Mouse (Mus musculus) lung, postnatal 0 days (tissue): Measurements from ENCODE around the gene Atp5d. TPM values are rescaled to one million over a fixed set of nuclear protein-coding genes. Genes with fewer than 3 reads are reported as not detected.

Source experiments
- ATAC-seq: fragments of 200-750 bp; cut with Nextera tagmentation; 2 replicates; pipeline ENCODE4 v1.8.0; 2017; ENCODE audit warnings: moderate library complexity
- DNase-seq: peaks from one replicate; pipeline ENCODE4 v3.0.0-alpha.2; 2016; ENCODE audit warnings: low spot score
- H3K27ac ChIP-seq: fragments of 300-500 bp; sonication (generic); 2 replicates; pipeline ENCODE4 v1.5.1; 2014; ENCODE audit warnings: antibody characterized with exemption, mild to moderate bottlenecking, low read length, mixed read lengths
- H3K27me3 ChIP-seq: fragments of 300-500 bp; sonication (generic); replicated peaks from 2 replicates; pipeline ENCODE4 v1.6.1; 2014; ENCODE audit warnings: low read length, mixed read lengths; ENCODE audit not compliant: insufficient read depth
- H3K36me3 ChIP-seq: fragments of 300-500 bp; sonication (generic); 2 replicates; pipeline ENCODE4 v1.6.1; 2014; ENCODE audit warnings: low read length, mixed read lengths; ENCODE audit not compliant: insufficient read depth
- H3K4me1 ChIP-seq: fragments of 300-500 bp; sonication (generic); 2 replicates; pipeline ENCODE4 v1.6.1; 2014; ENCODE audit warnings: antibody characterized with exemption, low read depth, low read length, mixed read lengths; ENCODE audit not compliant: insufficient read depth
- H3K4me2 ChIP-seq: fragments of 300-500 bp; sonication (generic); replicated peaks from 2 replicates; pipeline ENCODE4 v1.6.1; 2014; ENCODE audit warnings: low read depth, mild to moderate bottlenecking, low read length, moderate library complexity, mixed read lengths
- H3K4me3 ChIP-seq: fragments of 300-500 bp; sonication (generic); 2 replicates; pipeline ENCODE4 v1.5.1; 2014; ENCODE audit warnings: low read depth, low read length
- H3K9ac ChIP-seq: fragments of 300-500 bp; sonication (generic); replicated peaks from 2 replicates; pipeline ENCODE4 v1.6.1; 2014; ENCODE audit warnings: low read depth, mild to moderate bottlenecking
- H3K9me3 ChIP-seq: fragments of 300-500 bp; sonication (generic); 2 replicates; pipeline ENCODE4 v1.6.1; 2016; ENCODE audit warnings: low read length, mixed read lengths
- CTCF ChIP-seq: IDR thresholded peaks from 2 replicates; pipeline ENCODE4 v1.5.1; 2016; ENCODE audit warnings: antibody characterized with exemption, mild to moderate bottlenecking
- EP300 ChIP-seq: IDR thresholded peaks from 2 replicates; pipeline ENCODE4 v1.6.1; 2016; ENCODE audit warnings: antibody characterized with exemption, mild to moderate bottlenecking, control low read depth
- WGBS: fragments of 180-500 bp; shearing (Covaris S2); extraction: QIAGEN DNeasy Blood & Tissue Kit; methylation state at CpG from one replicate; pipeline ENCODE4 v1.1.7; 2014; 5-methylcytosine and 5-hydroxymethylcytosine counted together
- polyA plus RNA-seq: library from polyadenylated mRNA; unstranded; fragments of >200 nt; fragmentation: Nextera tagmentation; extraction: Ambion mirVana; gene quantifications from 2 replicates; pipeline ENCODE4 v1.2.1, GENCODE M21; 2015

Atp5d gene
- polyA plus RNA-seq, 1 experiment from 2014 or later: 491 TPM

DNA sequence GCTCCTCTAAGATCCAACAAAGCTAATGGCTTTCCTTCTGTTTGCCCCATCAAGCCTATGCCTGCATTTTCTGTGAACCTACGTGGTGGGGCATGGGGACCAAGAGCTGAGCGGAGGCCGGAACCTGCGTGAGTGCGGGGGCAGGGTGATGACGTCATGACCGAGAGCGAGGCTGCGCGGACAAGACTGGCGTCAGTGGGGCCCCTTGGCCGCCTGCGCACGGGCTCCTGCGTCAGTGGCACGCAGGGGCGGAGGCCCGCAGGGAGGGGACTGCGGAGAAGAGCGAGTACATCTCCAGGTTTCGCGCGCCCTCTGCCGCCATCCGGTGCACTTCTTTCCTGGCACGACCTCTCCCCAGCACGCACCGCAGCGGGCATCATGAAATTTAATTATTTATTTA, 2.8 kb downstream of the Atp5d start:
- Histone ChIP-seq H3K4me1 (peaks cover 18% of the 10 kb centered on the region; the same call in 1 of the 2 replicates), H3K27me3 (peaks cover 15% of the 10 kb centered on the region), H3K27ac (peak overlapping the region; percentile 82), H3K4me2 (peak overlapping the region; percentile 87), H3K9ac (peak overlapping the region; percentile 23; the same call in 1 of the 2 replicates), H3K9me3 (no peaks in the 10 kb centered on the region), H3K4me3 (peak overlapping the region; percentile 26; the same call in 1 of the 2 replicates), H3K36me3 (no peaks in the 10 kb centered on the region)
- TF ChIP-seq EP300 (peak; percentile 58), CTCF (peak; percentile 80)
- ATAC-seq (peak; percentile 79), DNase-seq (peak; percentile 98)
- WGBS: under 1% methylated on average over 29 of the region's 29 CpGs

DNA sequence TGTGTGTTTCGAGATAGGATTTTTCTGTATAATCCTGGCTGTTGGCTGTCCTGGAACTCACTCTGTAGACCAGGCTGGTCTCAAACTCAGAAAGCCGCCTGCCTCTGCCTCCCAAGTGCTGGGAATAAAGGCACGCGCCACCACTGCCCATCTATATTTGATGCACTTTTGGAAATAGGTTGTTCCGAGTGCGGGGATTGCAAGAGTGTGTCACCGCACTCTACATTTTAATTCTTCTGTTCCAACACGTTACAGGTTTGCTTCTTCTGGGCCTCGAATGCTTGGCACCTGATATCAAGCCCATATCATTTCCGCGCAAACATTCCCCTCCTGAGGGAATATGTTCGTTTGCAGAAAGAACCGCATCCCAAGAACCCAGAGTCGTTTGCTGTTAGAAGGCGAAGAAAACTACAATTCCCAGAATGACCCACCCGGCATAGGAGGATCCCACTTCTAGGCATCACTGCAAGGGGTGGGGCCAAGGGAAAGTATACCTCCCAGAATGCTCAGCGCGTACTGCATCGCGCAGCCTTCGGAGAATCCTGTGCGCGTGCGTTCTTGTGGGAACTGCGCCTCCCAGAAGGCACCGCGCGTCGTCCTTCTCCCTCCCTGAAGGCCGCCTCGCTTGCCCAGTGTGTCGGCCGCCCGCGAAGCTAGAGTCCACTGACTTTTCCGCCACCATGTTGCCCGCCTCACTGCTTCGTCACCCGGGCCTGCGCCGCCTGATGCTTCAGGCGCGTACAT, 3.5 kb downstream of the Atp5d start:
- H3K4me1 ChIP-seq: peaks cover 22% of the 10 kb centered on the region; the same call in 1 of the 2 replicates

GRCm38 (mm10) chr10:80142530-80142925, 4.1 kb downstream of the Atp5d start:
- no peak for TF ChIP-seq EP300
- no peak for TF ChIP-seq CTCF
- Histone ChIP-seq H3K36me3 (no peaks in the 10 kb centered on the region), H3K4me2 (peak overlapping the region; percentile 87), H3K9me3 (no peaks in the 10 kb centered on the region), H3K9ac (peak overlapping the region; percentile 70), H3K27ac (peak overlapping the region; percentile 92), H3K4me3 (peak overlapping the region; percentile 66), H3K27me3 (peaks cover 11% of the 10 kb centered on the region), H3K4me1 (peaks cover 22% of the 10 kb centered on the region; the same call in 1 of the 2 replicates)
- ATAC-seq: no peak
- under 1% methylated on average over 15 of the region's 15 CpGs for WGBS
- peak; percentile 56 for DNase-seq

More for the DNA sequence above, 3.5 kb downstream of the Atp5d start:
- TF ChIP-seq CTCF (no peak; the same call in 1 of the 2 replicates), EP300 (no peak; the same call in 1 of the 2 replicates)
- DNase-seq: peak; percentile 100
- under 1% methylated on average over 43 of the region's 43 CpGs for WGBS
- peak overlapping the region; percentile 87 for H3K4me2 ChIP-seq
- H3K27ac ChIP-seq: peak overlapping the region; percentile 92
- peaks cover 15% of the 10 kb centered on the region for H3K27me3 ChIP-seq
- no peaks in the 10 kb centered on the region for H3K9me3 ChIP-seq
- H3K4me3 ChIP-seq: peak overlapping the region; percentile 66
- peak overlapping the region; percentile 70 for H3K9ac ChIP-seq
- H3K36me3 ChIP-seq: no peaks in the 10 kb centered on the region
- ATAC-seq: peak; percentile 87

DNA sequence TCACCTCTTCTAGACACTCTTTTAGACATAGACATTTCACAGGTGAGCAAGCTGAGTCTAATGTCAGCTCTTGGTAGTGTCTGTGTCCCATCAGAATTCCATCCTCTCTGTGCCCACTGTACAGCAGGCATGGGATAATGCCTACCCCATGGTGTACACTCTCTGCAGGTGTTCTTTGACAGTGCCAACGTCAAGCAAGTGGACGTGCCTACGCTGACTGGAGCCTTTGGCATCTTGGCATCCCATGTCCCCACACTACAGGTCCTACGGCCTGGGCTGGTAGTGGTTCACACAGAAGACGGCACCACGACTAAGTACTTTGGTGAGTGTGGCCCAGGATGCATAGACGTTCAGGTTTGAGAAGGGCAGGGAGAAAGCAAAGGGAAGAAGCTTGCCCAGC, 5.2 kb downstream of the Atp5d start:
- Histone ChIP-seq H3K4me3 (no peak overlapping the region), H3K9ac (no peak overlapping the region), H3K36me3 (no peaks in the 10 kb centered on the region), H3K27me3 (peaks cover 7% of the 10 kb centered on the region; the same call in 1 of the 2 replicates), H3K4me1 (peaks cover 18% of the 10 kb centered on the region; the same call in 1 of the 2 replicates), H3K27ac (no peak overlapping the region), H3K9me3 (no peaks in the 10 kb centered on the region), H3K4me2 (no peak overlapping the region)
- ATAC-seq: no peak
- DNase-seq: no peak
- 93% methylated on average over 7 of the region's 7 CpGs for WGBS
- TF ChIP-seq EP300 (no peak), CTCF (no peak)

DNA sequence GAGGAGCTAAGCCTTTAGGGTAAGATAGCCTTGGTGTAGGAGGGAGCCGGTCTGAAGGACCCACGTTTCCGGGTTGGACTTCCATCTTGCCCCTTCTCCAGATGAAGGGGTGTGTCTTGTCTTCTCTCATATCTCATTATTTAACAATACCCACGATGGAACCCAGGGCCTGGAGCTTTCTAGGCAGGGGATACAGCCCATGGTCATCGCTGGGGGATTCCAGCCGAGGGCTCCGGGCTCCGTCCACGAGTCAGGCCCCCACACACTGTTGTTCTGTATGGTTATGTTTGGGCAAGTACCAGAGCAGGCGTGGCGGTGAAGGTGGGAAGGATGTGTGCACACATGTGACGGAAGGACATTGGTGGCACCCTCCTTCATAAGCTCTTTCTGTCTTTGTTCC, 5.7 kb downstream of the Atp5d start:
- H3K27me3 ChIP-seq: peaks cover 7% of the 10 kb centered on the region; the same call in 1 of the 2 replicates
- no peaks in the 10 kb centered on the region for H3K9me3 ChIP-seq
- no peak for TF ChIP-seq CTCF
- 90% methylated on average over 12 of the region's 12 CpGs for WGBS
- no peaks in the 10 kb centered on the region for H3K36me3 ChIP-seq
- DNase-seq (no peak), ATAC-seq (no peak)
- no peak overlapping the region for H3K4me3 ChIP-seq
- no peak overlapping the region for H3K9ac ChIP-seq
- peaks cover 18% of the 10 kb centered on the region; the same call in 1 of the 2 replicates for H3K4me1 ChIP-seq
- H3K27ac ChIP-seq: no peak overlapping the region
- no peak overlapping the region for H3K4me2 ChIP-seq
